Mouse (Mus musculus) forebrain, embryonic 12.5 days (tissue): ENCODE results near the gene Fam189a2. TPM values are rescaled to one million over a fixed set of nuclear protein-coding genes. Genes with fewer than 3 reads are reported as not detected.
A peak's percentile ranks its signal among the peaks of the same experiment; 100 is the strongest.

Experiments
- ATAC-seq: fragments of 200-750 bp; cut with Nextera tagmentation; 2 replicates; pipeline ENCODE4 v1.8.0; 2017; ENCODE audit warnings: moderate TSS enrichment; ENCODE audit not compliant: low FRiP score
- H3K27ac ChIP-seq: fragments of 300-500 bp; sonication (generic); 2 replicates; pipeline ENCODE4 v1.5.1; 2016; ENCODE audit warnings: mild to moderate bottlenecking
- H3K27me3 ChIP-seq: fragments of 300-500 bp; sonication (generic); 2 replicates; pipeline ENCODE4 v1.6.1; 2016; ENCODE audit warnings: mild to moderate bottlenecking
- H3K36me3 ChIP-seq: fragments of 300-500 bp; sonication (generic); replicated peaks from 2 replicates; pipeline ENCODE4 v1.6.1; 2016; ENCODE audit warnings: mild to moderate bottlenecking
- H3K4me1 ChIP-seq: fragments of 300-500 bp; sonication (generic); 2 replicates; pipeline ENCODE4 v1.6.1; 2016
- H3K4me2 ChIP-seq: fragments of 300-500 bp; sonication (generic); 2 replicates; pipeline ENCODE4 v1.6.1; 2016; ENCODE audit warnings: mild to moderate bottlenecking, moderate library complexity
- H3K4me3 ChIP-seq: fragments of 300-500 bp; sonication (generic); replicated peaks from 2 replicates; pipeline ENCODE4 v1.5.1; 2016; ENCODE audit warnings: mild to moderate bottlenecking
- H3K9ac ChIP-seq: fragments of 300-500 bp; sonication (generic); 2 replicates; pipeline ENCODE4 v1.6.1; 2016; ENCODE audit warnings: mild to moderate bottlenecking
- H3K9me3 ChIP-seq: fragments of 300-500 bp; sonication (generic); 2 replicates; pipeline ENCODE4 v1.6.1; 2016
- WGBS: fragments of 180-500 bp; shearing (Covaris S2); methylation state at CpG from one replicate; pipeline ENCODE4 v1.1.7; 2016; 5-methylcytosine and 5-hydroxymethylcytosine counted together
- polyA plus RNA-seq: library from polyadenylated mRNA; unstranded; fragments of >200 nt; fragmentation: Nextera tagmentation; extraction: Ambion mirVana; gene quantifications from 2 replicates; pipeline ENCODE4 v1.2.1, GENCODE M21; 2016

Fam189a2 gene
- polyA plus RNA-seq, 1 experiment from 2014 or later, result 0.47 TPM

GRCm38 (mm10) chr19:23966376-23966775 lies 64.4 kb downstream of the Fam189a2 start:
- no peak overlapping the region for H3K4me3 ChIP-seq
- ATAC-seq, result no peak
- no peaks in the 10 kb centered on the region for H3K36me3 ChIP-seq
- WGBS, result 91% methylated on average over 9 of the region's 9 CpGs
- no peak overlapping the region for H3K4me2 ChIP-seq
- H3K4me1 ChIP-seq, result peaks cover 4% of the 10 kb centered on the region; the same call in 1 of the 2 replicates
- H3K27me3 ChIP-seq, result no peaks in the 10 kb centered on the region
- no peaks in the 10 kb centered on the region for H3K9me3 ChIP-seq
- no peak overlapping the region for H3K27ac ChIP-seq
- no peak overlapping the region for H3K9ac ChIP-seq

GRCm38 (mm10) chr19:23964401-23964910 lies 66.4 kb downstream of the Fam189a2 start:
- H3K9me3 ChIP-seq, result no peaks in the 10 kb centered on the region
- no peak overlapping the region for H3K4me3 ChIP-seq
- H3K36me3 ChIP-seq, result no peaks in the 10 kb centered on the region
- H3K9ac ChIP-seq, result no peak overlapping the region
- H3K27me3 ChIP-seq, result no peaks in the 10 kb centered on the region
- WGBS, result 70% methylated on average over 10 of the region's 10 CpGs
- no peak overlapping the region for H3K27ac ChIP-seq
- H3K4me1 ChIP-seq, result peaks cover 23% of the 10 kb centered on the region
- H3K4me2 ChIP-seq, result no peak overlapping the region
- no peak for ATAC-seq

DNA sequence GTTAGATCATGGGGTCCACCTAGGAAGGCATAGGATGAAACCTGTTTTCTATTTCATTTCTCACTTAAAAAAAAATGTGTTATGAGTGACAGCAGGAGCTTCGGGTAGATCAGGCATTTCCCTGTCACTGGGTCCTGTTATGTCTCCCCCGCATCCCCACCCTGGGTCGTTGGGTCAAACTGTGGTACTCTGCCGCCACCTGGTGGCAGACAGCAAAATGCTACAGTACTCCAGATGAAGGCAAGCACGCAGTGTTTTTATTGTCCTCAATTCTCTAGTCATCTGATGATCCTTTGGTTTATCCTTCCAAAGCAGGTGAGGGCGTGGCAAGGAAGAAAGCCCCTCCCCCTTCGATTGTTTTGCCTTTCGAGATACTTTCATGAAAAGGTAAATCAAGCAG lies 69.3 kb downstream of the Fam189a2 start:
- peak; percentile 81 for ATAC-seq
- H3K4me2 ChIP-seq, result no peak overlapping the region
- peaks cover 30% of the 10 kb centered on the region for H3K4me1 ChIP-seq
- H3K4me3 ChIP-seq, result no peak overlapping the region
- no peak overlapping the region for H3K27ac ChIP-seq
- H3K9me3 ChIP-seq, result no peaks in the 10 kb centered on the region
- H3K27me3 ChIP-seq, result no peaks in the 10 kb centered on the region
- H3K9ac ChIP-seq, result no peak overlapping the region
- H3K36me3 ChIP-seq, result no peaks in the 10 kb centered on the region
- WGBS, result 2% methylated on average over 8 of the region's 8 CpGs

DNA sequence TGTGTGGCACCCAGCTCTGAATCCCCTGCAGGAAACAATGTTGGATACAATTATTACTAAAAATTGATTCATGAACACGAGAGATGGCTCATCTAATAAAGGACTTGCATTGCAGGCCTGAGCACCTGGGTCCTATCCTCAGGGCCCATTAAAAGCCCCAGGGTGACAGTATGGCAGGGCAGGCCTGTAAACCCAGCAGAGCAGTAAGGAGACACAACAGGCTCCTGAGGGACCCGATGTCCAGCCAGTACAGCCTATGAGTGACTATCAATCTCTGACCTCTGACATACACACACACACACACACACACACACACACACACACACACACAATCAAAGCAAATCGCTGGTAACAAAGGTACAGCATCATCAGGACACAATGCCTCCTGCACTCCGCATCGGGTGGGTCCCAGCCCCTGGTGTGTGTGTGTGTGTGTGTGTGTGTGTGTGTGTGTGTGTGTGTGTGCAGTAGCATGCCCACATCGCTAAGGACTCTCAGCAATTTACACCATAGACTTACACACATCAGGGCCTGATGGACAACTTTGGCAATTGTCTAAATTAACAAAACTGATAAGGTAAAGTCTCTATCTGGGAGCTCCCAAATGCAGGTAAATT lies 69.9 kb downstream of the Fam189a2 start:
- no peak for ATAC-seq

GRCm38 (mm10) chr19:23960275-23960674 lies 70.5 kb downstream of the Fam189a2 start:
- Histone ChIP-seq H3K36me3 (no peaks in the 10 kb centered on the region), H3K4me2 (no peak overlapping the region), H3K27ac (peak overlapping the region; percentile 33), H3K27me3 (no peaks in the 10 kb centered on the region), H3K4me1 (peaks cover 30% of the 10 kb centered on the region), H3K4me3 (no peak overlapping the region), H3K9me3 (no peaks in the 10 kb centered on the region), H3K9ac (no peak overlapping the region)
- ATAC-seq, result peak; percentile 42; the same call in 1 of the 2 replicates
- 12% methylated on average over 3 of the region's 3 CpGs for WGBS

More for the DNA sequence above, 69.9 kb downstream of the Fam189a2 start:
- H3K9ac ChIP-seq, result no peak overlapping the region
- no peak overlapping the region for H3K4me3 ChIP-seq
- peak overlapping the region; percentile 33 for H3K27ac ChIP-seq
- no peaks in the 10 kb centered on the region for H3K36me3 ChIP-seq
- peaks cover 30% of the 10 kb centered on the region for H3K4me1 ChIP-seq
- H3K27me3 ChIP-seq, result no peaks in the 10 kb centered on the region
- WGBS, result 69% methylated on average over 6 of the region's 6 CpGs
- H3K4me2 ChIP-seq, result no peak overlapping the region
- no peaks in the 10 kb centered on the region for H3K9me3 ChIP-seq

DNA sequence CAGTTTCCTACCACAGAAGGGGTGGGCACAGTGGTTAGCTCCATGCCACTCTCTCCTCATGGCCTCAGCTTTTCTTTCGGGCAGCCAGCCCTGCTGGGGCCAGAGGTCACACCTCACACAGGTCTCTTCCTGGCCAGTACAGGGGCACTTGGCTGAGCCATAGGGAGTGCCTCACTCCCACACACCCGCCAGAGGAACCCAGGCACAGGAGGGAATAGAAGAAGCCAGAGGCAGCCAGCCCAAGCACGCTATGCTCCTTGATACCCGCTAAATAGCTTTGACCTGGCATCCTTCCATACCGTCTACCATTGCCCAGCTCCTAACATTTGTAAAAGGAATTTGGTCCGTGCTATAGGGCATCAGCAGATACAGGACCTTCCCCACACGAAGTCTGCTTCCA lies 70.9 kb downstream of the Fam189a2 start:
- peak; percentile 30; the same call in 1 of the 2 replicates for ATAC-seq
- Histone ChIP-seq H3K9me3 (no peaks in the 10 kb centered on the region), H3K9ac (no peak overlapping the region), H3K27ac (0 out of 2 replicates have a peak overlapping the region, but pooled peaks have one; percentile 33), H3K27me3 (no peaks in the 10 kb centered on the region), H3K4me1 (peaks cover 30% of the 10 kb centered on the region), H3K36me3 (no peaks in the 10 kb centered on the region), H3K4me3 (no peak overlapping the region), H3K4me2 (no peak overlapping the region)
- 45% methylated on average over 7 of the region's 7 CpGs for whole genome bisulfite sequencing

DNA sequence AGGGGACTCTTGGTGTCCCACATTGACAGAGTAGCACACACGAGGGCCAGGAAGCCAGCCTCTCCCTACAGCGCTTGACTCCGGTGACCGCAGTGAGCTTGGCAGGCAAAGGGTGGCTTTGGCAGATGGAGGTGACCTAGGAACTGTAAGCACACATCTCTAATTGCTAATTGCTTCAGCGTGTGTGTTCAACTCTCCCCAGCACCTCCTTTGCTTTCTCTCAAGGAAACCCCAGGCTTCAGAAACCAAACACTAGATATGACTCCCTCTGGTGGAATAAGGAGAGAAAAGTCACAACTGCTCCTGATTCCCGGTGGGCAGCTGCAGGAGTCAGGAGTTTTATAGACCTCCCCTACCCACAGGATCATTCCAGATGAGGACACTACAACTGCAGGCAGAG lies 71.9 kb downstream of the Fam189a2 start:
- no peaks in the 10 kb centered on the region for H3K36me3 ChIP-seq
- no peak overlapping the region for H3K4me2 ChIP-seq
- no peak overlapping the region for H3K9ac ChIP-seq
- no peak overlapping the region for H3K27ac ChIP-seq
- 48% methylated on average over 6 of the region's 6 CpGs for WGBS
- no peaks in the 10 kb centered on the region for H3K27me3 ChIP-seq
- no peak overlapping the region for H3K4me3 ChIP-seq
- no peak for ATAC-seq
- no peaks in the 10 kb centered on the region for H3K9me3 ChIP-seq
- H3K4me1 ChIP-seq, result peaks cover 26% of the 10 kb centered on the region

- ATAC-seq, result no peak
- no peaks in the 10 kb centered on the region for H3K27me3 ChIP-seq
- WGBS, result 73% methylated on average over 7 of the region's 7 CpGs
Measured at GRCm38 (mm10) chr19:23957563-23957962, 73.3 kb downstream of the Fam189a2 start.

GRCm38 (mm10) chr19:23956299-23956975 lies 74.4 kb downstream of the Fam189a2 start:
- H3K9ac ChIP-seq, result no peak overlapping the region
- peaks cover 26% of the 10 kb centered on the region for H3K4me1 ChIP-seq
- ATAC-seq, result no peak
- no peak overlapping the region for H3K4me2 ChIP-seq
- WGBS, result 80% methylated on average over 17 of the region's 17 CpGs
- no peaks in the 10 kb centered on the region for H3K27me3 ChIP-seq
- H3K36me3 ChIP-seq, result no peaks in the 10 kb centered on the region
- no peaks in the 10 kb centered on the region for H3K9me3 ChIP-seq
- H3K27ac ChIP-seq, result no peak overlapping the region
- H3K4me3 ChIP-seq, result no peak overlapping the region

More at GRCm38 (mm10) chr19:23957563-23957962, 73.3 kb downstream of the Fam189a2 start:
- Histone ChIP-seq H3K4me2 (no peak overlapping the region), H3K36me3 (no peaks in the 10 kb centered on the region), H3K9ac (no peak overlapping the region), H3K27ac (no peak overlapping the region), H3K4me3 (no peak overlapping the region), H3K4me1 (peaks cover 26% of the 10 kb centered on the region), H3K9me3 (no peaks in the 10 kb centered on the region)

DNA sequence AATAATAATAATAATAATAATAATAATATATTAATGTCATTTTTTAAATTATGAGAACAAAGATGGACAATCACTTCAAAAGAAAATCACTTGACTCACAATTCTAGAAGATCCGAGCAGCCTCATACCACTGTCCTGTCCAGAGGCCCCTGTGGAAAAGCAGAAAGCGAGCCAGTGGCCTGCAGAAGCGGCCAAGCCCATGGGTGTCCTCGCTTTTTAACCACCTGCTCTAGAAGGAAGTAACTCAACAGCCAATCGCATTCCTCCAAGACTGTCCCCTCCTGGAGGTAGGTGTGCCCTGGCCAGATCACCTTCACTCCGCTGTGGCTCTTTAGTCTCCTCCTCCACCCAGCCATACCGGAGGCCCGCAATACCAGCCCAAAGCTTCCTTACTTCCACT lies 75.4 kb downstream of the Fam189a2 start:
- WGBS, result 92% methylated on average over 8 of the region's 8 CpGs
- Histone ChIP-seq H3K4me1 (peaks cover 17% of the 10 kb centered on the region), H3K9ac (no peak overlapping the region), H3K4me2 (no peak overlapping the region), H3K27ac (no peak overlapping the region), H3K9me3 (no peaks in the 10 kb centered on the region), H3K4me3 (no peak overlapping the region), H3K27me3 (no peaks in the 10 kb centered on the region), H3K36me3 (no peaks in the 10 kb centered on the region)
- no peak for ATAC-seq

GRCm38 (mm10) chr19:23948301-23949000 lies 82.4 kb downstream of the Fam189a2 start:
- no peaks in the 10 kb centered on the region for H3K9me3 ChIP-seq
- H3K27me3 ChIP-seq, result no peaks in the 10 kb centered on the region
- no peak overlapping the region for H3K27ac ChIP-seq
- H3K4me2 ChIP-seq, result no peak overlapping the region
- no peaks in the 10 kb centered on the region for H3K36me3 ChIP-seq
- H3K4me1 ChIP-seq, result peaks cover 13% of the 10 kb centered on the region
- H3K4me3 ChIP-seq, result no peak overlapping the region
- peak; percentile 60; the same call in 1 of the 2 replicates for ATAC-seq
- no peak overlapping the region for H3K9ac ChIP-seq
- 10% methylated on average over 12 of the region's 12 CpGs for WGBS

DNA sequence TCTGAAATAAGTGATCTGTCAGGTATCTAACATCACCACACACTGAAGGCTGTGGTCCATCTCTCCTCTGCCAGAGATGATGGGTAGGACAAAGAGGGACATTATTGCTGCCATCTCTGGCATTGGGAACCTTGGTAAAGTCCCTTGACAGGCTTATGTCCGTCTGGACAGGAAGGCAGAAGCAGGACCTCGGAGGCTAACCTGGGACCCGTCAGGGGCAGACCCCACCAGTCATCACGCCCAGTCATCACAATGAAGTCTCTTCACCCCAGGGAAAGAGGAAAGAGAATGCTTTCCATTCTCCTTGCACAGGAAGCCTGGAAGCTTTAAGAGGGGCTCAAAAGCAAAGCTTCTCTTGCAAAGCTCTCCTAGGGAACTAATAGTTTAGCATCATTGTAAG lies 82.9 kb downstream of the Fam189a2 start:
- Histone ChIP-seq H3K36me3 (no peaks in the 10 kb centered on the region), H3K4me3 (no peak overlapping the region), H3K9me3 (no peaks in the 10 kb centered on the region), H3K27ac (no peak overlapping the region), H3K27me3 (no peaks in the 10 kb centered on the region), H3K9ac (no peak overlapping the region), H3K4me1 (peaks cover 13% of the 10 kb centered on the region), H3K4me2 (no peak overlapping the region)
- 14% methylated on average over 4 of the region's 4 CpGs for WGBS
- no peak for ATAC-seq
